Mouse (Mus musculus): ENCODE data around the gene 1700013G24Rik.

The 1700013G24Rik gene

GRCm38 (mm10) chr4:137477611-137478010, 24.5 kb downstream of the 1700013G24Rik start:
- no peak for DNase-seq

- peak; percentile 49 for DNase-seq
Observed at GRCm38 (mm10) chr4:137478306-137478705, 25.2 kb downstream of the 1700013G24Rik start.

DNA sequence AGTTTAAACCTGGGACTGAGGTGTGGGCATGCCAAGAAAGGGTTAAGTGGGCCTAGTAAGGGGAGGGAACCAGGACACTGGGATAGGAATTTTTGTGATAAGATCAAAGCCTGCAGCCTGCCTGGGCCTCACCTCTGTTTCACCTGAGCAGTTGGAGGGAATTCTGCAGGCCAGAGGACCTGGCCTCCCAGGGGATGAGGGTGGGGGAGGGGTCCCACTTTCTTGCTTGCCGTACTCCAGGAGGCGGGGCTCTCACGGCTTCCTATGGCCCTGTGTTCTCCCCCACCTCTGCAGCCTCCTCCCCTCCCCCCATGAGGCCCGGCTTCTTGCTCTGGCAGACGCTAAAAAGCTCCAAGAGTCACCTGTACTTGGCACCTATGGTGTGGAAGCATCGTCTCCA, 26.7 kb downstream of the 1700013G24Rik start:
- peak; percentile 35 for DNase-seq

DNA sequence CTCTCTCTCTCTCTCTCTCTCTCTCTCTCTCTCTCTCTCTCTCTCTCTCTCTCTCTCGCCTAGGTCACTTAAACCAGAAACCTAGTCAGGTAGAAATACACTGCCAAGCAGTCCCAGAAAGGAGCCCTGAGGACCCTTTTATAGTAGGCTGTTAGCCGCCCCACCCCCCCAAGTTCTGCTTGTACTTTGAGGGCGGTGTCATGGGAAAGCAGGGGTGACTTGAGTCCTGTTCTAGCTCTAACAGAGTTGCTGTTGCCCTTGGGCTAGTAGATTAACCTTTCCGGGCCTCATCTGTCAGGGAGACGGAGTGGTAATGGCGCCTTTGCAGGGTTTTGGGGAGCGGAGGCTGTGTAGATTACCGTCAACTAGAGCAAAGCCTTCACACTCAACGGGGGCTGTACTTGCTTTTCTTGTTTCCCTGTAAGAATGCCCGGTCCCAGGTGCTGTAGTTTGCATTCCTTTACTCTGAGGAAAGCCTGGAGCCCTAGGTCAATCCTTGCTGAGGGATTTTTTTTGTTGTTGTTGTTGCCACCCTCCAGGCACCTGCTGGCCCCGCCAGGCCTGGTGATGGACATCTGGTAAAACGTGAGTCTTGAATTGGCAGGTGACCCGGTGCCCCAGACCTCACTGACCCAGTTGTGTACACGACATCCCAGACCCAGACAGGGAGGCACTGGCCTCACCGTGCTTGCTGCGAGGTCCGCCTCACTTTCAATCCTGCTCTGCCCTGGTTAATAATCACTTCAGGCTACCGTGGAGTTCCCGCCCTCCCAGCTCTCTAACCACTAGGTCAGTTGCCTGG, 27.3 kb downstream of the 1700013G24Rik start:
- DNase-seq: no peak

GRCm38 (mm10) chr4:137480993-137481340, 27.9 kb downstream of the 1700013G24Rik start:
- DNase-seq: no peak

- no peak for DNase-seq
Observed at GRCm38 (mm10) chr4:137481381-137482030, 28.4 kb downstream of the 1700013G24Rik start.

DNA sequence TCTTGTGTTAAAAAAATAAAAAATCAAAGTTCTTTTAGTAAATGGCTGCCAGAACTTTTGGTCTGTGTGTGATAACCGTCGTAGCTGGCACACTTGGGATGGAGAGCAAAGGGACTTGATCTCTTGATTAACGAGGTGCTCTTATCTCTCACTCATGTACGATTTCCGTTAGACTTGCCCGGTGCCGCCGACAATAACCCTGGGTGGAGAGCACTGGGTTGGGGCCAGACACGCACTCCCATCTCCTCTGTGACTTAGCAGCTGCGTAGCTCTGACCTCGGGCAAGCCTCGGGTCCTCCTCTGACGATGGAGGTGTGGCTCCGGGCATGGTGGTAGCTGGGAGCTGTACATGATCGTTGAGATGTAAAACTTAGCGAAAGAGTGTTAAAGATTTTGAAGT, 30.8 kb downstream of the 1700013G24Rik start:
- DNase-seq: peak; percentile 68

GRCm38 (mm10) chr4:137484586-137484985, 31.5 kb downstream of the 1700013G24Rik start:
- peak; percentile 72 for DNase-seq

GRCm38 (mm10) chr4:137485258-137485960, 32.3 kb downstream of the 1700013G24Rik start:
- DNase-seq: no peak

- no peak for DNase-seq
Observed at GRCm38 (mm10) chr4:137486081-137487014, 33.3 kb downstream of the 1700013G24Rik start.

GRCm38 (mm10) chr4:137487286-137488000, 34.4 kb downstream of the 1700013G24Rik start:
- peak; percentile 86 for DNase-seq

- DNase-seq: no peak
Observed at GRCm38 (mm10) chr4:137488038-137488437, 35.0 kb downstream of the 1700013G24Rik start.

- peak; percentile 83 for DNase-seq
Observed at GRCm38 (mm10) chr4:137488571-137489303, 35.7 kb downstream of the 1700013G24Rik start.

DNA sequence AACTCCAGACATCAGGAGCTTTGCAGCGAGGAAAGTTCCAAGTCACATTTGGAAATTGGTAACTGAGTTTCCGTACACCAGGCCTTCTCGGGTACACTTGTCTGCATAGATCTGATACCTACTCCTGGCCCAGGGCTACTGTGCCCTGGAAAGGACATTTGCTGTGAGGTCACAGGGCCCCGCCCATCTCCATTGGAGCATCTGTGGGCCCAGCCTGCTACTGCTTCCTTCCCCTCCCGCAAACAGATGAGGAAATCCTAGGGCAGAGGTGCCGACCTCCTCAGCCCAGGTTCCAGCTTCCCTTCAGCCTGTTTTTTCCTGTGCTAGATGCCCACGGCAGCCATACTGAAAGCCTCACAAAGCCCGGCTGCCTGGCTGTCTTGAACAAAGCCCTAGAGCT, 36.9 kb downstream of the 1700013G24Rik start:
- DNase-seq: no peak

DNA sequence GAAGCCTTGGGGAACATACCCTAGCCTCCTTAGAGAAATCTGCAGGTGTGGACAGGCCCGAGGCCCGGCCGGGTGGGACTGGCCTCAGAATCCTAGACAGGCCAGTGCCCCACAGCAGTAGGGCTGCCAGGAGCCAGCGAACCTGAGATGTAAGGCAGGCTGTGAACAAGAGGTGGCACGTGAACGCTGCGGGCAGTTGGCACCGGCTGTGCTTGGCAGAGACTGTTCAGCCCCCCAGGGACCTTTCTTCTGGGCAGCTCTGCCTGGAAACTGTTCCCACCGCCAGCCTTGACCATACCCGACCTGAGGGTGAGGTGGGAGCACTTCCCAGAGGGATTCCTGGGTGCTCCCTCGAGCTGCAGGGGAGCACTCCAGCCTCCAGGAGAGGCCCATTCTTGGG, 39.5 kb downstream of the 1700013G24Rik start:
- DNase-seq: no peak

DNA sequence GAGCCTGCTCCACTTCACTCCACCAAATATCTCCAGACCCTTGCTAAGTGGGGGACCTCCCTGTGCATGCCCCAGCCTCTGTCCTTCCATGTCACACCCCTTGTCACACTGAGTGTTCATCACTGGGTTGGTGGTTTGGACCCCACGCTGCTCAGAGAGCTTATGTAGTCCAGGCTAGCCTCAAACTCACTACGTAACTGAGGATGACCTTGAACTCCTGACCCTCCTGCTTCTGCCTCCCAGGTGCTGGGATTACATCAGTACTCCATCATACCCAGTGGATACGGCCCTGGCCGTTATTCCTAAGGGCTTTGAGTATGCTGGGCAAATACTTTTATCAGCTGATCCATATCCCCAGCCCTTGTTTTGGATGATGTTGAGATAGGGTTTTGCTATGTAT, 40.1 kb downstream of the 1700013G24Rik start:
- no peak for DNase-seq

DNA sequence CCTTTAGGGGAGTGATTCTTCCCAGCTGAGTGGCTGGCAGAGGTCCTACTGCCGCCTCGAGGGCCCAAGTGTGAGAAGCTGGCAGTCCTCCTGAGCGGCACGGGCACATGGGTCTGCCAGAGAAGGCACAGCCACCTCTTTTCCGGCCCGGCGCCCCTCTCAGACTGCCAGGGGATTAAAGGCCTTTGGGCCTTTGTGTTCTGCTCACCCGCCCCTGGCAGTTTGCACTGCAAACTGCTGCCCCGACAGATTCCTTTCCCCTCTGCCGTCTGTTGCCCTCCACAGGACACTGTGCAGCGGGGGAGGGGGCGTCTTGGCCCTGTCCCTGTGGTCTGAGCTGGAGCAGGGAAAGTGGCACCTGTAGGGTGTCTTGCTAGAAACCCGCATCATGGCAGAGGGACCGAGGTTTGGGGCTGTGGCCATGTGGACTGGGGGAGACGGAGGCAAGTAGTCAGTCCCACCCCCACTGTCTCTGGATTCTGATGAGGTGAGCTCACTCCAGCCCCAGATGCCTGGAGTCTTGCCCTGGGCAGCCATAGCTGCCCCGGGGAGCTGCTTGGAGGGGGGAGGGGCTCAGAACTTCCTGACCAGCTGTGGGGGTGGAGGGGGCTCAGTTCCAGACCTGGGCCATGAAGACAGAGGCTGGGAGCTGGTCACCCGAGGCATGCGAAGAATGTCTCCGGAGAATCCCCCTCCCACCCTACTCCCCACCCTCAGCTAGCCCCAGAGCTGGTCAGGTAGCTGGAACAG, 41.8 kb downstream of the 1700013G24Rik start:
- peak; percentile 76 for DNase-seq

- DNase-seq: no peak
Observed at GRCm38 (mm10) chr4:137495501-137496100, 42.5 kb downstream of the 1700013G24Rik start.

- no peak for DNase-seq
Observed at GRCm38 (mm10) chr4:137497367-137497766, 44.3 kb downstream of the 1700013G24Rik start.
